Mouse (Mus musculus): Measurements from ENCODE around the gene Mvp. TPM values are rescaled to one million over a fixed set of nuclear protein-coding genes. Genes with fewer than 3 reads are reported as not detected.
A peak's percentile ranks its signal among the peaks of the same experiment; 100 is the strongest.

Mvp gene
- polyA plus RNA-seq, 1 experiment, result 27.9 TPM

GRCm38 (mm10) chr7:127022528-127023271, 8.3 kb upstream of the Mvp start:
- Histone ChIP-seq H3K27ac (replicated peaks; ENCODE audit: low read depth, low read length) (no peak overlapping the region), H3K4me1 (ENCODE audit: control insufficient read depth, insufficient read depth, insufficient read length, low read length) (no peaks in the 10 kb centered on the region; the same call in none of the 2 replicates), H3K4me3 (ENCODE audit: insufficient read depth, low read depth, low read length) (no peak overlapping the region)

GRCm38 (mm10) chr7:127021563-127022527, 7.4 kb upstream of the Mvp start:
- Histone ChIP-seq H3K4me3 (ENCODE audit: insufficient read depth, low read depth, low read length) (no peak overlapping the region), H3K4me1 (ENCODE audit: control insufficient read depth, insufficient read depth, insufficient read length, low read length) (no peaks in the 10 kb centered on the region; the same call in none of the 2 replicates), H3K27ac (replicated peaks; ENCODE audit: low read depth, low read length) (no peak overlapping the region)

- Histone ChIP-seq H3K4me3 (ENCODE audit: insufficient read depth, low read depth, low read length) (peak within 1 kb of the TSS; percentile 39), H3K27ac (replicated peaks; ENCODE audit: low read depth, low read length) (no peak within 1 kb of the TSS), H3K4me1 (ENCODE audit: control insufficient read depth, insufficient read depth, insufficient read length, low read length) (peaks cover under 1% of the 10 kb centered on the region)
These were observed 6.6 kb upstream of the Mvp start, which contains the start of the genes Gm42742 and Prrt2 for GRCm38 (mm10) chr7:127020901-127021562. Gm42742 (minus strand) TSS chr7:127021097. Prrt2 (minus strand) TSS chr7:127021211.

GRCm38 (mm10) chr7:127020491-127020890, 6.1 kb upstream of the Mvp start:
- Histone ChIP-seq H3K4me1 (ENCODE audit: control insufficient read depth, insufficient read depth, insufficient read length, low read length) (peaks cover 6% of the 10 kb centered on the region), H3K27ac (replicated peaks; ENCODE audit: low read depth, low read length) (no peak overlapping the region), H3K4me3 (ENCODE audit: insufficient read depth, low read depth, low read length) (peak overlapping the region; percentile 39)

- H3K4me3 ChIP-seq (ENCODE audit: insufficient read depth, low read depth, low read length), result peak overlapping the region; percentile 39
- no peak overlapping the region for H3K27ac ChIP-seq (replicated peaks; ENCODE audit: low read depth, low read length)
- H3K4me1 ChIP-seq (ENCODE audit: control insufficient read depth, insufficient read depth, insufficient read length, low read length), result peaks cover 8% of the 10 kb centered on the region
These were observed 5.6 kb upstream of the Mvp start for GRCm38 (mm10) chr7:127020031-127020430.

GRCm38 (mm10) chr7:127019306-127019960, 5.0 kb upstream of the Mvp start:
- no peak overlapping the region for H3K27ac ChIP-seq (replicated peaks; ENCODE audit: low read depth, low read length)
- H3K4me3 ChIP-seq (ENCODE audit: insufficient read depth, low read depth, low read length), result peak overlapping the region; percentile 39; the same call in 1 of the 2 replicates
- H3K4me1 ChIP-seq (ENCODE audit: control insufficient read depth, insufficient read depth, insufficient read length, low read length), result peaks cover 9% of the 10 kb centered on the region

GRCm38 (mm10) chr7:127018416-127019305, 4.2 kb upstream of the Mvp start:
- Histone ChIP-seq H3K27ac (replicated peaks; ENCODE audit: low read depth, low read length) (peak overlapping the region; percentile 45; the same call in 1 of the 2 replicates), H3K4me3 (ENCODE audit: insufficient read depth, low read depth, low read length) (peak overlapping the region; percentile 6; the same call in 1 of the 2 replicates), H3K4me1 (ENCODE audit: control insufficient read depth, insufficient read depth, insufficient read length, low read length) (peaks cover 9% of the 10 kb centered on the region)

GRCm38 (mm10) chr7:127017950-127018345, 3.5 kb upstream of the Mvp start:
- no peak overlapping the region for H3K4me3 ChIP-seq (ENCODE audit: insufficient read depth, low read depth, low read length)
- H3K27ac ChIP-seq (replicated peaks; ENCODE audit: low read depth, low read length), result 0 out of 2 replicates have a peak overlapping the region, but pooled peaks have one; percentile 23
- H3K4me1 ChIP-seq (ENCODE audit: control insufficient read depth, insufficient read depth, insufficient read length, low read length), result peaks cover 15% of the 10 kb centered on the region

- Histone ChIP-seq H3K4me1 (ENCODE audit: control insufficient read depth, insufficient read depth, insufficient read length, low read length) (peaks cover 17% of the 10 kb centered on the region), H3K4me3 (ENCODE audit: insufficient read depth, low read depth, low read length) (peak within 1 kb of the TSS; percentile 83), H3K27ac (replicated peaks; ENCODE audit: low read depth, low read length) (peak within 1 kb of the TSS; percentile 93)
These were observed 2.8 kb upstream of the Mvp start, which contains the start of gene Pagr1a for GRCm38 (mm10) chr7:127016971-127017949. Pagr1a (minus strand) TSS chr7:127017352.

- H3K4me3 ChIP-seq (ENCODE audit: insufficient read depth, low read depth, low read length), result peak overlapping the region; percentile 83
These were observed 2.1 kb upstream of the Mvp start for GRCm38 (mm10) chr7:127016486-127016938.

GRCm38 (mm10) chr7:127016481-127016485, 1.9 kb upstream of the Mvp start, which contains the start of gene Pagr1b:
Pagr1b (minus strand) TSS chr7:127016484.
- peak within 1 kb of the TSS; percentile 93 for H3K27ac ChIP-seq (replicated peaks; ENCODE audit: low read depth, low read length)
- peak within 1 kb of the TSS; percentile 83 for H3K4me3 ChIP-seq (ENCODE audit: insufficient read depth, low read depth, low read length)
- H3K4me1 ChIP-seq (ENCODE audit: control insufficient read depth, insufficient read depth, insufficient read length, low read length), result peaks cover 17% of the 10 kb centered on the region

More at GRCm38 (mm10) chr7:127016486-127016938, 2.1 kb upstream of the Mvp start:
- Histone ChIP-seq H3K27ac (replicated peaks; ENCODE audit: low read depth, low read length) (peak overlapping the region; percentile 93), H3K4me1 (ENCODE audit: control insufficient read depth, insufficient read depth, insufficient read length, low read length) (peaks cover 17% of the 10 kb centered on the region)

GRCm38 (mm10) chr7:127016081-127016480, 1.7 kb upstream of the Mvp start:
- peak overlapping the region; percentile 93 for H3K27ac ChIP-seq (replicated peaks; ENCODE audit: low read depth, low read length)
- peaks cover 17% of the 10 kb centered on the region for H3K4me1 ChIP-seq (ENCODE audit: control insufficient read depth, insufficient read depth, insufficient read length, low read length)
- peak overlapping the region; percentile 83 for H3K4me3 ChIP-seq (ENCODE audit: insufficient read depth, low read depth, low read length)

GRCm38 (mm10) chr7:127014993-127015392, 572 bp upstream of the Mvp start:
- Histone ChIP-seq H3K4me3 (ENCODE audit: insufficient read depth, low read depth, low read length) (no peak overlapping the region), H3K4me1 (ENCODE audit: control insufficient read depth, insufficient read depth, insufficient read length, low read length) (peaks cover 17% of the 10 kb centered on the region), H3K27ac (replicated peaks; ENCODE audit: low read depth, low read length) (no peak overlapping the region)
